Mouse (Mus musculus): ENCODE measurements around the gene Olfr1143. TPM values are rescaled to one million over a fixed set of nuclear protein-coding genes. Genes with fewer than 3 reads are reported as not detected.

Olfr1143 gene
- not detected for total RNA-seq (2021)
- long read RNA-seq, experiment 1, result 0 reads
- long read RNA-seq, experiment 2, result 0 reads

- intact Hi-C loops (cut with DNase I), result no loop called here
- no peak for DNase-seq
Measured at GRCm38 (mm10) chr2:87800292-87800691, at the start of gene Olfr1143. Olfr1143 (plus strand) TSS chr2:87800592.

- intact Hi-C loops (cut with DNase I), result no loop called here
- DNase-seq, result no peak
Measured at GRCm38 (mm10) chr2:87753891-87754290, 46.5 kb upstream of the Olfr1143 start, which contains the start of gene Olfr1141. Olfr1141 (minus strand) TSS chr2:87753991.

- intact Hi-C loops (cut with DNase I), result no loop called here
- DNase-seq, result no peak
Measured at GRCm38 (mm10) chr2:87776143-87776542, 24.2 kb upstream of the Olfr1143 start.

- intact Hi-C loops (cut with DNase I), result no loop called here
- no peak for DNase-seq
Measured at GRCm38 (mm10) chr2:87779183-87779582, 21.2 kb upstream of the Olfr1143 start, which contains the start of gene Olfr152. Olfr152 (plus strand) TSS chr2:87779483.

GRCm38 (mm10) chr2:87809522-87809921 is 9.1 kb downstream of the Olfr1143 start, which contains the start of gene Olfr1145:
Olfr1145 (plus strand) TSS chr2:87809822.
- DNase-seq, result no peak
- intact Hi-C loops (cut with DNase I), result no loop called here

- intact Hi-C loops (cut with DNase I), result no loop called here
- DNase-seq, result no peak
Measured at GRCm38 (mm10) chr2:87830233-87830632, 29.8 kb downstream of the Olfr1143 start, which contains the start of gene Olfr1148. Olfr1148 (plus strand) TSS chr2:87830533.

GRCm38 (mm10) chr2:87843693-87844092 is 43.3 kb downstream of the Olfr1143 start, which contains the start of gene Olfr1150-ps1:
Olfr1150-ps1 (plus strand) TSS chr2:87843993.
- intact Hi-C loops (cut with DNase I), result no loop called here
- no peak for DNase-seq

Other genes starting within 250 kb of the Olfr1143 start
- not detected for gene Olfr1129, start 226.7 kb upstream of the Olfr1143 start, total RNA-seq (2021)
- not detected for gene Olfr1130, start 194.4 kb upstream of the Olfr1143 start, total RNA-seq (2021)
- not detected for gene Olfr1131, start 173.5 kb upstream of the Olfr1143 start, total RNA-seq (2021)
- not detected for gene Olfr1132, start 163.1 kb upstream of the Olfr1143 start, total RNA-seq (2021)
- gene Olfr1133, start 153.2 kb upstream of the Olfr1143 start, total RNA-seq (2021), result not detected
- gene Olfr1134, start 142.1 kb upstream of the Olfr1143 start, total RNA-seq (2021), result not detected
- gene Olfr1135, start 126.9 kb upstream of the Olfr1143 start, total RNA-seq (2021), result not detected
- gene Olfr1136, start 106.6 kb upstream of the Olfr1143 start, total RNA-seq (2021), result not detected
- gene Olfr1137, start 87.4 kb upstream of the Olfr1143 start, total RNA-seq (2021), result not detected
- gene Olfr1138, start 60.6 kb upstream of the Olfr1143 start, total RNA-seq (2021), result not detected
- gene Olfr1140, start 56.8 kb upstream of the Olfr1143 start, total RNA-seq (2021), result not detected
- gene Olfr1141, start 46.6 kb upstream of the Olfr1143 start, total RNA-seq (2021), result not detected
- not detected for gene Olfr152, start 21.1 kb upstream of the Olfr1143 start, total RNA-seq (2021)
- gene Olfr1145, start 9.2 kb downstream of the Olfr1143 start, total RNA-seq (2021), result not detected
- not detected for gene Olfr1148, start 29.9 kb downstream of the Olfr1143 start, total RNA-seq (2021)
- gene Olfr1150-ps1, start 43.4 kb downstream of the Olfr1143 start, total RNA-seq (2021), result not detected
- not detected for gene Olfr1151, start 55.3 kb downstream of the Olfr1143 start, total RNA-seq (2021)
- gene Olfr1152, start 65.9 kb downstream of the Olfr1143 start, total RNA-seq (2021), result not detected
- not detected for gene Olfr1153, start 94.4 kb downstream of the Olfr1143 start, total RNA-seq (2021)
- not detected for gene Olfr1154, start 104.6 kb downstream of the Olfr1143 start, total RNA-seq (2021)
- not detected for gene Olfr1155, start 144.5 kb downstream of the Olfr1143 start, total RNA-seq (2021)
- not detected for gene Olfr1156, start 152.5 kb downstream of the Olfr1143 start, total RNA-seq (2021)
- gene Olfr1157, start 167.7 kb downstream of the Olfr1143 start, total RNA-seq (2021), result not detected
- gene Olfr74, start 174.1 kb downstream of the Olfr1143 start, total RNA-seq (2021), result not detected
- not detected for gene Olfr1158, start 189.5 kb downstream of the Olfr1143 start, total RNA-seq (2021)
- not detected for gene Olfr1160, start 207.7 kb downstream of the Olfr1143 start, total RNA-seq (2021)
- not detected for gene Olfr1161, start 222.2 kb downstream of the Olfr1143 start, total RNA-seq (2021)
- gene Olfr73, start 237.1 kb downstream of the Olfr1143 start, total RNA-seq (2021), result not detected

Measured in gastrocnemius, postnatal 36 days (tissue).